Mouse (Mus musculus) liver, embryonic 14.5 days (tissue): ENCODE measurements around the gene Ephb4. TPM values are rescaled to one million over a fixed set of nuclear protein-coding genes. Genes with fewer than 3 reads are reported as not detected.

Source experiments
- ATAC-seq: fragments of 200-750 bp; cut with Nextera tagmentation; 2 replicates; pipeline ENCODE4 v1.8.0; 2017; ENCODE audit warnings: moderate number of reproducible peaks, mild to moderate bottlenecking, moderate library complexity; ENCODE audit not compliant: insufficient read depth
- DNase-seq, 3 experiments: peaks; one replicate each; pipeline ENCODE4 v3.0.0-alpha.2; 2012 to 2013; ENCODE audit warnings: low read depth in 3 of 3, low spot score in 3 of 3
- H3K27ac ChIP-seq: fragments of 300-500 bp; sonication (generic); 2 replicates; pipeline ENCODE4 v1.5.1; 2014; ENCODE audit warnings: moderate library complexity, mild to moderate bottlenecking, control low read depth, inconsistent platforms
- H3K27me3 ChIP-seq: fragments of 300-500 bp; sonication (generic); 2 replicates; pipeline ENCODE4 v1.6.1; 2014; ENCODE audit warnings: mild to moderate bottlenecking, low read length, moderate library complexity; ENCODE audit not compliant: control insufficient read depth, insufficient read depth
- H3K36me3 ChIP-seq: fragments of 300-500 bp; sonication (generic); replicated peaks from 2 replicates; pipeline ENCODE4 v1.6.1; 2014; ENCODE audit warnings: low read depth; ENCODE audit not compliant: control insufficient read depth, insufficient read depth
- H3K4me1 ChIP-seq, 2 experiments: fragments of 200-500 bp in 1 of 2; fragments of 300-500 bp in 1 of 2; sonication (generic) in 1 of 2; replicated peaks; 2 replicates each; pipeline ENCODE4 v1.6.1; 2012 to 2014; ENCODE audit warnings: antibody characterized with exemption in 1 of 2, inconsistent platforms in 1 of 2, low read length in 1 of 2; ENCODE audit not compliant: control insufficient read depth in 2 of 2, insufficient read depth in 2 of 2
- H3K4me2 ChIP-seq: fragments of 300-500 bp; sonication (generic); 2 replicates; pipeline ENCODE4 v1.6.1; 2014; ENCODE audit warnings: low read depth, mild to moderate bottlenecking, control low read depth, moderate library complexity
- H3K4me3 ChIP-seq, 2 experiments: fragments of 200-500 bp in 1 of 2; fragments of 300-500 bp in 1 of 2; sonication (generic) in 1 of 2; 2 replicates each; pipeline ENCODE4 v1.5.1; 2012 to 2014; ENCODE audit warnings: low read depth in 2 of 2, low read length in 2 of 2, mild to moderate bottlenecking in 2 of 2, control low read depth in 1 of 2, inconsistent platforms in 1 of 2, moderate library complexity in 1 of 2; ENCODE audit not compliant: insufficient read depth in 1 of 2
- H3K9ac ChIP-seq: fragments of 300-500 bp; sonication (generic); replicated peaks from 2 replicates; pipeline ENCODE4 v1.6.1; 2014; ENCODE audit warnings: mild to moderate bottlenecking, control low read depth, moderate library complexity
- H3K9me3 ChIP-seq: fragments of 300-500 bp; sonication (generic); 2 replicates; pipeline ENCODE4 v1.6.1; 2016; ENCODE audit warnings: low read length, mixed read lengths; ENCODE audit not compliant: control insufficient read depth
- CTCF ChIP-seq: IDR thresholded peaks from 2 replicates; pipeline ENCODE4 v1.5.1; 2016; ENCODE audit warnings: antibody characterized with exemption, low read depth, control low read depth
- EP300 ChIP-seq: IDR thresholded peaks from 2 replicates; pipeline ENCODE4 v1.6.1; 2016; ENCODE audit warnings: antibody characterized with exemption, low read depth
- WGBS: fragments of 180-500 bp; shearing (Covaris S2); extraction: QIAGEN DNeasy Blood & Tissue Kit; methylation state at CpG from one replicate; pipeline ENCODE4 v1.1.7; 2014; ENCODE audit not compliant: insufficient replicate concordance; 5-methylcytosine and 5-hydroxymethylcytosine counted together
- polyA plus RNA-seq, 2 experiments: library from polyadenylated mRNA; depleted of rRNA in 1 of 2; stranded (reverse) in 1 of 2; unstranded in 1 of 2; fragments of >200 nt; fragmentation: Nextera tagmentation in 1 of 2; extraction: Ambion mirVana in 1 of 2; gene quantifications; 2 replicates each; pipeline versions ENCODE4 v1.2.1 to v1.2.3; 2012 to 2014

The Ephb4 gene
- polyA plus RNA-seq, 2 experiments = 5.7 to 7.8 TPM

GRCm38 (mm10) chr5:137313466-137314192 is 36.3 kb upstream of the Ephb4 start:
- ATAC-seq = peak; percentile 36
- Histone ChIP-seq H3K4me2 (peak overlapping the region; percentile 80), H3K4me3 (peak overlapping the region; percentile 54 to 62), H3K27ac (no peak overlapping the region), H3K4me1 (peaks cover 6 to 15% of the 10 kb centered on the region in 2 experiments), H3K9me3 (no peaks in the 10 kb centered on the region), H3K27me3 (no peaks in the 10 kb centered on the region), H3K36me3 (peaks cover 4% of the 10 kb centered on the region; the same call in 1 of the 2 replicates), H3K9ac (peak overlapping the region; percentile 67)
- DNase-seq = no peak
- WGBS = 4% methylated on average over 22 of the region's 22 CpGs
- TF ChIP-seq CTCF (no peak), EP300 (no peak)

GRCm38 (mm10) chr5:137314193-137315083 is 35.5 kb upstream of the Ephb4 start, which contains the start of gene Trip6:
Gene Trip6, minus strand, starts transcription at chr5:137314404.
- Histone ChIP-seq H3K27me3 (no peaks in the 10 kb centered on the region), H3K36me3 (peaks cover under 1% of the 10 kb centered on the region; the same call in 1 of the 2 replicates), H3K9me3 (no peaks in the 10 kb centered on the region), H3K4me3 (peak within 1 kb of the TSS; percentile 54 to 62), H3K4me1 (peaks cover 6 to 15% of the 10 kb centered on the region in 2 experiments), H3K4me2 (peak within 1 kb of the TSS; percentile 80), H3K27ac (no peak within 1 kb of the TSS), H3K9ac (peak within 1 kb of the TSS; percentile 67)
- peak; percentile 52 for ATAC-seq
- TF ChIP-seq CTCF (0 out of 2 replicates have a peak, but pooled peaks have one; percentile 12), EP300 (no peak)
- peak in 1 of 3 experiments; percentile 55 for DNase-seq
- WGBS = 31% methylated on average over 30 of the region's 30 CpGs

GRCm38 (mm10) chr5:137315084-137315903 is 34.6 kb upstream of the Ephb4 start:
- H3K4me3 ChIP-seq = no peak overlapping the region
- no peaks in the 10 kb centered on the region for H3K36me3 ChIP-seq
- TF ChIP-seq EP300 = no peak
- peak; percentile 80 for TF ChIP-seq CTCF
- H3K9ac ChIP-seq = no peak overlapping the region
- DNase-seq (no peak), ATAC-seq (peak; percentile 37; the same call in 1 of the 2 replicates)
- no peaks in the 10 kb centered on the region for H3K27me3 ChIP-seq
- H3K27ac ChIP-seq = no peak overlapping the region
- no peaks in the 10 kb centered on the region for H3K9me3 ChIP-seq
- WGBS = 48% methylated on average over 30 of the region's 30 CpGs
- no peak overlapping the region for H3K4me2 ChIP-seq
- H3K4me1 ChIP-seq = peaks cover 6 to 15% of the 10 kb centered on the region in 2 experiments

GRCm38 (mm10) chr5:137317361-137317760 is 32.5 kb upstream of the Ephb4 start:
- DNase-seq = no peak
- no peak overlapping the region for H3K27ac ChIP-seq
- H3K4me2 ChIP-seq = no peak overlapping the region
- H3K9me3 ChIP-seq = no peaks in the 10 kb centered on the region
- no peaks in the 10 kb centered on the region for H3K27me3 ChIP-seq
- WGBS = 29% methylated on average over 8 of the region's 8 CpGs
- no peak for ATAC-seq
- H3K4me1 ChIP-seq = peaks cover 6 to 15% of the 10 kb centered on the region in 2 experiments
- no peaks in the 10 kb centered on the region for H3K36me3 ChIP-seq
- no peak overlapping the region for H3K9ac ChIP-seq
- H3K4me3 ChIP-seq = no peak overlapping the region
- TF ChIP-seq CTCF (no peak), EP300 (no peak)
